Mouse (Mus musculus) thymus, adult 2 months (tissue): ENCODE results near the gene Nupr1.

Experiments used
- CTCF ChIP-seq: fragments of 200-500 bp; IDR thresholded peaks from 2 replicates; pipeline ENCODE4 v1.5.1; 2012; ENCODE audit warnings: mild to moderate bottlenecking, control low read depth, low read length, moderate library complexity, borderline replicate concordance; ENCODE audit not compliant: control insufficient read depth, poor library complexity, insufficient read depth; ENCODE audit errors: extremely low read depth
- POLR2A ChIP-seq: fragments of 200-500 bp; IDR thresholded peaks from 2 replicates; pipeline ENCODE4 v1.6.1; 2012; ENCODE audit warnings: mild to moderate bottlenecking, low read length, control low read depth, moderate library complexity; ENCODE audit not compliant: control insufficient read depth, poor library complexity, insufficient read depth; ENCODE audit errors: extremely low read depth

GRCm38 (mm10) chr7:126644345-126644744 lies 13.7 kb upstream of the Nupr1 start:
- no peak for TF ChIP-seq CTCF
- TF ChIP-seq POLR2A, result no peak
